Mouse (Mus musculus) cortical plate, adult 2 months (tissue): ENCODE data around the gene Nr4a2. TPM values are rescaled to one million over a fixed set of nuclear protein-coding genes. Genes with fewer than 3 reads are reported as not detected.

Source experiments
- H3K27ac ChIP-seq: fragments of 200-500 bp; 2 replicates; pipeline ENCODE4 v1.5.1; 2012; ENCODE audit warnings: low read length, control low read depth, inconsistent platforms; ENCODE audit not compliant: insufficient read depth
- H3K4me1 ChIP-seq: fragments of 200-500 bp; 2 replicates; pipeline ENCODE4 v1.6.1; 2011; ENCODE audit warnings: low read length; ENCODE audit not compliant: control insufficient read depth, insufficient read depth
- H3K4me3 ChIP-seq: fragments of 200-500 bp; 2 replicates; pipeline ENCODE4 v1.5.1; 2011; ENCODE audit warnings: mild to moderate bottlenecking, low read length, control low read depth; ENCODE audit not compliant: insufficient read depth
- CTCF ChIP-seq: fragments of 200-500 bp; IDR thresholded peaks from 2 replicates; pipeline ENCODE4 v1.5.1; 2011; ENCODE audit warnings: mild to moderate bottlenecking, control low read depth, low read length; ENCODE audit not compliant: insufficient read depth; ENCODE audit errors: extremely low read depth
- POLR2A ChIP-seq: fragments of 200-500 bp; IDR thresholded peaks from 2 replicates; pipeline ENCODE4 v1.6.1; 2011; ENCODE audit warnings: mild to moderate bottlenecking, low read length, control low read depth; ENCODE audit not compliant: insufficient read depth; ENCODE audit errors: extremely low read depth
- polyA plus RNA-seq: library from polyadenylated mRNA; depleted of rRNA; stranded (reverse); fragments of >200 nt; gene quantifications from 2 replicates; pipeline ENCODE4 v1.2.3, GENCODE M21; 2012

The Nr4a2 gene
- polyA plus RNA-seq, 1 experiment = 21.5 TPM

DNA sequence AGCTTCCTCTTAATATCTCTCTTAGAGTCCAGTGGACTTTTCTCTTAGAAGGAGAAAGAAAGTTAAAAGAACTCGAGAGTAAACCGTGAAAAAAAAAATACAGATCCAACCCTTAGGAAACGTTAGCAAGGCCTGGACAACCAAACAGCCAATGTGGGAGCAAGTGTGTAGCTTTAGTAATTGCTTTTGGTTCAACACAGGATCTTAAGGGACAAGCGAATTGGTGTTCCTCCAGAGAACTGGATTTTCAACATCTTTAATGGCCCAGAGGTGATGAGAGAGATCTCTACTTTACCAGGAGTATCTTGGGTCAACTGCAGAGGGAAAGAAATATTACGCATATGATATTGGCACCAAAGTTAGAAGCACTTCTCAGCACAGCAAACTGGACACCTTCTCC lies 10.4 kb downstream of the Nr4a2 start:
- peak overlapping the region; percentile 59; the same call in 1 of the 2 replicates for H3K4me3 ChIP-seq
- TF ChIP-seq POLR2A = no peak
- TF ChIP-seq CTCF = no peak
- no peaks in the 10 kb centered on the region for H3K4me1 ChIP-seq

GRCm38 (mm10) chr2:57112949-57113348 lies 10.9 kb downstream of the Nr4a2 start:
- H3K4me3 ChIP-seq = no peak overlapping the region
- no peak overlapping the region for H3K27ac ChIP-seq
- H3K4me1 ChIP-seq = no peaks in the 10 kb centered on the region
- no peak for TF ChIP-seq POLR2A
- TF ChIP-seq CTCF = no peak

More for the DNA sequence above, 10.4 kb downstream of the Nr4a2 start:
- no peak overlapping the region for H3K27ac ChIP-seq

- Histone ChIP-seq H3K4me1 (no peaks in the 10 kb centered on the region), H3K27ac (no peak overlapping the region), H3K4me3 (no peak overlapping the region)
- no peak for TF ChIP-seq POLR2A
- TF ChIP-seq CTCF = no peak
Measured at GRCm38 (mm10) chr2:57111791-57112538, 11.8 kb downstream of the Nr4a2 start.

DNA sequence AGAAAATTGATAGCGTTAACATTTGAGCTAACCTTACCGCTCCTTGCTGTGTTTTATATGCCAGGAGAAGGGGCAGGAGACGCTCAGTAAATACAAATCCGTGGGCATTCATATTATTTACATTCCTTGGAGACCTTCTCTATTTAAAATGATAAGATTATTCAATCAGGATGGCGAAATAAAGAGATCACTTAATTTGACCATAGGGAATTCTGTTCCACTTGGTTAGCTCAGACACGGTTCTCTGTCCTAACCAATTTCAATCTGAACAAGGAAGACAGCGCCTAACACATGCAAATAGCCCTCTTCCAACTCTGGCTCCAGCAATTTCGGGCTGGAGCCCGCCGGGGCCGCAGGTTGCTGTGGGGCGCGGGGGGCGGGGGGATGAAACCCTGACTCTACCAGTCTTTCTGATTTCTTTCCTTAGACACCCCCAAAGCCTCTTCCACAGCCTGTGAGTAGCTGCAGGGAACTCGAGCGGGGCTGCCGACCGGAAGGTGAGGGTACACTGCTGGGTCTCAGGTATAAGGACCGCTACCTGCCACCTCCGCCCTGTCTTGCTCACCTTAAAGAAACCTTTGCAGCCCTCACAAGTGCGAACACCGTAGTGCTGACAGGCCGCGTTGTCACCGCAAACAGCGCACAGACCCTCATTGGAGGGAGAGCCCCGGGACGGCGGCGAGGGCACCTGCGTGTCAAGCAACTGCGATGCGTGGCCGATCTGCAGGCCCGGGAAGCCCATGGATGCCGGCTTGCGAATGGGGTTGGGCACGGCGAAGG lies 12.6 kb downstream of the Nr4a2 start:
- Histone ChIP-seq H3K27ac (no peak overlapping the region), H3K4me1 (no peaks in the 10 kb centered on the region), H3K4me3 (no peak overlapping the region)
- TF ChIP-seq CTCF = no peak
- TF ChIP-seq POLR2A = no peak

DNA sequence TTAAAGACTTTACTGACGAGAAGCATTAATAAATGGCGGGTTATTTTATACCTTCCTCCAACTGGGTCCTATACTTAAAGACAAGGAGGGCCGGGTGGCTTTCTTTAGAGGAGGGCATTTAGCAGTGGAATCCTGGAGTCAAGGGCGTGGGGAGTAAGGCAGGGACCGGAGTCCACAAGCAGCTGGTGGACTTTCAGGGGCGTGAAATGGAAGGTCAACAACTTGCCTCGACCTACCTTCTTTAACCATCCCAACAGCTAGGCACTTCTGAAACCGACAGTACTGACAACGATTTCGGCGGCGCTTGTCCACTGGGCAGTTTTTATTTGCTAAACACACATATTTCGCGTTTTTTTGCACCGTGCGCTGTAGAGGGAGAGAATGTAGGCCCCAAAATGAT lies 13.4 kb downstream of the Nr4a2 start:
- TF ChIP-seq POLR2A (no peak), CTCF (no peak)
- H3K4me3 ChIP-seq = no peak overlapping the region
- H3K27ac ChIP-seq = no peak overlapping the region
- no peaks in the 10 kb centered on the region for H3K4me1 ChIP-seq

- no peak overlapping the region for H3K27ac ChIP-seq
- H3K4me3 ChIP-seq = no peak overlapping the region
- no peaks in the 10 kb centered on the region for H3K4me1 ChIP-seq
- TF ChIP-seq CTCF (no peak), POLR2A (no peak)
Measured at GRCm38 (mm10) chr2:57109926-57110325, 13.9 kb downstream of the Nr4a2 start.

DNA sequence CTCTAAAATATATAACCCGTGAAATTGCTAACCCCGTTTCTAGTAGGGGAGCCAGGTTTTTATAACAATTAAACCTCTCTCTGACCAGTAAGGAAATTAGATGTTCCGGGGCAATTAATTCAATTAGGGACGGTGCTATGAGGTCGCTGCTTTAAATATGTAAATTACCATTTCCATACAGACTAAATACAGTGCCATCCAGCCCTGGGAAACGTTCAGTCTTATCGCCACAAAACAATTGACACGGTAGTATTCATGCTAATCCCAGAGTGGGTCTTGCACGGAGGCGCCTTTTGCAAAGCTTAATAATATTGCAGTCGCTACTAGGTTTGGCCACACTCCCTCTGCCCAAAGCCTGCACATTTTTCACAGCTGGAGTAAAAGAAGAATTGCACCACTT lies 14.5 kb downstream of the Nr4a2 start:
- Histone ChIP-seq H3K4me1 (no peaks in the 10 kb centered on the region), H3K27ac (no peak overlapping the region), H3K4me3 (no peak overlapping the region)
- no peak for TF ChIP-seq CTCF
- no peak for TF ChIP-seq POLR2A

DNA sequence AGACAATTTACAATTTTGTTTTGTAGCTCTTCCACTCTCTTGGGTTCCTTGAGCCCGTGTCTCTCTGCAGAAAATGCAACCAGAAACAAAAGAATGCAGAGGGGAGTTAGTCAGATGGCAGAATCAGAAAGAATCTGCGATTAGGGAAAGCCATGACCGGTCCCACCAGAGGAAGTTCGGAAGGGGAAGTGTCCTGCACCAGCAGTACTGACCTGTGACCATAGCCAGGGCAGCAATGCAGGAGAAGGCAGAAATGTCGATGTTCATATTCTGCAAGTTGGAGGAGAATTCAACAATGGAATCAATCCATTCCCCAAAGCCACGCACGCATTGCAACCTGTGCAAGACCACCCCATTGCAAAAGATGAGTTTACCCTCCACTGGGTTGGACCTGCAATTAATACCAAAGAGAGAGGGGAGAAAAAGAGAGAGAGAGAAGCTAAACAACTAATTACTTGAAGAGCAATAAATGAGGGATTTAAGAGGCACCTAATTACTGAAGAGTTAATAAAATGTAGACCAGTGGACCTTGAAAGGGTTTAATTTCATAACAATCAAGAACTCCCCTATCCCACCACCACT lies 15.4 kb downstream of the Nr4a2 start:
- TF ChIP-seq CTCF (no peak), POLR2A (no peak)

GRCm38 (mm10) chr2:57105401-57105800 lies 18.4 kb downstream of the Nr4a2 start:
- TF ChIP-seq POLR2A (no peak), CTCF (no peak)
- H3K4me1 ChIP-seq = 0 out of 2 replicates have a peak, but pooled peaks cover 2% of the 10 kb centered on the region
- no peak overlapping the region for H3K4me3 ChIP-seq
- H3K27ac ChIP-seq = no peak overlapping the region

More for the DNA sequence above, 15.4 kb downstream of the Nr4a2 start:
- Histone ChIP-seq H3K4me1 (no peaks in the 10 kb centered on the region), H3K4me3 (no peak overlapping the region), H3K27ac (no peak overlapping the region)

DNA sequence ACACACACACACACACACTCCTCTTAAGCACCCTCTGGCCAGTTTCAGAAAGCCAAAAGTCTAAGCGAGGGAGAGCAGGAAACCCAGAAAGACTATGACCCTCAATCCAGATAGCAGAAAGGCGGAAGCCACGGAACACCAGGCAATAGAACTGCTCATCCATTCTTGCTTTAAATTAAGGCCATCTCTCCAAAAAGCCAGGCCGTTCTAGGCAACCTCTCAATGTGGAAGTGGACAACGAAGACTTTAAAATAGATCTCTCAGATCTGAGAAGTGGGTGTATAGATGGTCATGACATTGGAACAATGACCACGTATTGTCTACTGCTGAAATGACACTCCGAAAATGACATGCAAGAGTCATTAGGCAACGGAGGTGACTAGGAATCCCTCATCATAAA lies 19.1 kb downstream of the Nr4a2 start:
- Histone ChIP-seq H3K27ac (no peak overlapping the region), H3K4me1 (0 out of 2 replicates have a peak, but pooled peaks cover 2% of the 10 kb centered on the region), H3K4me3 (no peak overlapping the region)
- TF ChIP-seq POLR2A (no peak), CTCF (no peak)
